Mouse (Mus musculus): ENCODE data around the gene Akap13.
A peak's percentile ranks its signal among the peaks of the same experiment; 100 is the strongest.
"Not testable (repeated sequence)": the region's sequence is repeated elsewhere in the genome, so short reads cannot be mapped to it uniquely, and the experiment has no call there.

Akap13 gene

GRCm38 (mm10) chr7:75596058-75596748 is 140.9 kb downstream of the Akap13 start:
- DNase-seq (ENCODE audit: low read depth, low spot score), result no peak

- no peak for DNase-seq (ENCODE audit: low read depth, low spot score)
Measured at GRCm38 (mm10) chr7:75597840-75598239, 142.5 kb downstream of the Akap13 start.

GRCm38 (mm10) chr7:75600360-75601075 is 145.2 kb downstream of the Akap13 start:
- no peak for DNase-seq (ENCODE audit: low read depth, low spot score)

GRCm38 (mm10) chr7:75607248-75607647 is 151.9 kb downstream of the Akap13 start:
- DNase-seq (ENCODE audit: low read depth, low spot score), result no peak

- DNase-seq (ENCODE audit: low read depth, low spot score), result no peak
Measured at GRCm38 (mm10) chr7:75608716-75609115, 153.4 kb downstream of the Akap13 start.

GRCm38 (mm10) chr7:75609456-75610262 is 154.3 kb downstream of the Akap13 start:
- DNase-seq (ENCODE audit: low read depth, low spot score), result peak; percentile 19

GRCm38 (mm10) chr7:75610391-75610790 is 155.1 kb downstream of the Akap13 start:
- DNase-seq (ENCODE audit: low read depth, low spot score), result no peak

GRCm38 (mm10) chr7:75611261-75611950 is 156.1 kb downstream of the Akap13 start:
- DNase-seq (ENCODE audit: low read depth, low spot score), result no peak

- DNase-seq (ENCODE audit: low read depth, low spot score), result no peak
Measured at GRCm38 (mm10) chr7:75612000-75612682, 156.8 kb downstream of the Akap13 start.

- no peak for DNase-seq (ENCODE audit: low read depth, low spot score)
Measured at GRCm38 (mm10) chr7:75612683-75613053, 157.3 kb downstream of the Akap13 start.

GRCm38 (mm10) chr7:75613240-75613639 is 157.9 kb downstream of the Akap13 start:
- no peak for DNase-seq (ENCODE audit: low read depth, low spot score)

- DNase-seq (ENCODE audit: low read depth, low spot score), result no peak
Measured at GRCm38 (mm10) chr7:75614826-75615225, 159.5 kb downstream of the Akap13 start.

GRCm38 (mm10) chr7:75617246-75617645 is 161.9 kb downstream of the Akap13 start:
- not testable (repeated sequence) for DNase-seq (ENCODE audit: low read depth, low spot score)

GRCm38 (mm10) chr7:75618699-75619098 is 163.4 kb downstream of the Akap13 start:
- DNase-seq (ENCODE audit: low read depth, low spot score), result no peak

GRCm38 (mm10) chr7:75619875-75620274 is 164.5 kb downstream of the Akap13 start:
- no peak for DNase-seq (ENCODE audit: low read depth, low spot score)

- DNase-seq (ENCODE audit: low read depth, low spot score), result no peak
Measured at GRCm38 (mm10) chr7:75620395-75620960, 165.1 kb downstream of the Akap13 start.

- DNase-seq (ENCODE audit: low read depth, low spot score), result no peak
Measured at GRCm38 (mm10) chr7:75620976-75621375, 165.6 kb downstream of the Akap13 start.

- DNase-seq (ENCODE audit: low read depth, low spot score), result no peak
Measured at GRCm38 (mm10) chr7:75627831-75628230, 172.5 kb downstream of the Akap13 start.

GRCm38 (mm10) chr7:75629669-75630068 is 174.3 kb downstream of the Akap13 start:
- no peak for DNase-seq (ENCODE audit: low read depth, low spot score)

GRCm38 (mm10) chr7:75632941-75633340 is 177.6 kb downstream of the Akap13 start:
- no peak for DNase-seq (ENCODE audit: low read depth, low spot score)

- no peak for DNase-seq (ENCODE audit: low read depth, low spot score)
Measured at GRCm38 (mm10) chr7:75633393-75633792, 178.1 kb downstream of the Akap13 start.
